Mouse (Mus musculus): Measurements from ENCODE around the gene Gimap1. TPM values are rescaled to one million over a fixed set of nuclear protein-coding genes. Genes with fewer than 3 reads are reported as not detected.

The Gimap1 gene
- polyA plus RNA-seq, 1 experiment from 2014 or later = 4.7 TPM

- Histone ChIP-seq H3K4me3 (ENCODE audit: low read depth, low read length) (no peak overlapping the region), H3K4me2 (no peak overlapping the region), H3K9ac (ENCODE audit: low read length) (no peak overlapping the region), H3K36me3 (ENCODE audit: control insufficient read depth, insufficient read depth, low read length) (no peaks in the 10 kb centered on the region), H3K4me1 (ENCODE audit: control insufficient read depth, insufficient read depth, low read length) (no peaks in the 10 kb centered on the region), H3K9me3 (ENCODE audit: control insufficient read depth, low read length) (no peaks in the 10 kb centered on the region), H3K27me3 (ENCODE audit: control insufficient read depth, insufficient read depth, low read length) (no peaks in the 10 kb centered on the region), H3K27ac (ENCODE audit: low read depth, low read length) (no peak overlapping the region)
- 90% methylated on average over 1 of the region's 1 CpGs for WGBS
- ATAC-seq (ENCODE audit: low FRiP score) (no peak), DNase-seq (ENCODE audit: low spot score, missing footprints) (no peak)
These were observed 45.6 kb downstream of the Gimap1 start for GRCm38 (mm10) chr6:48784406-48784805.

GRCm38 (mm10) chr6:48785189-48785588, 46.3 kb downstream of the Gimap1 start:
- H3K4me1 ChIP-seq (ENCODE audit: control insufficient read depth, insufficient read depth, low read length) = no peaks in the 10 kb centered on the region
- no peaks in the 10 kb centered on the region for H3K27me3 ChIP-seq (ENCODE audit: control insufficient read depth, insufficient read depth, low read length)
- WGBS = 75% methylated on average over 1 of the region's 1 CpGs
- DNase-seq (ENCODE audit: low spot score, missing footprints) (no peak), ATAC-seq (ENCODE audit: low FRiP score) (no peak)
- H3K4me2 ChIP-seq = no peak overlapping the region
- no peaks in the 10 kb centered on the region for H3K36me3 ChIP-seq (ENCODE audit: control insufficient read depth, insufficient read depth, low read length)
- H3K9ac ChIP-seq (ENCODE audit: low read length) = no peak overlapping the region
- H3K27ac ChIP-seq (ENCODE audit: low read depth, low read length) = no peak overlapping the region
- H3K4me3 ChIP-seq (ENCODE audit: low read depth, low read length) = no peak overlapping the region
- H3K9me3 ChIP-seq (ENCODE audit: control insufficient read depth, low read length) = no peaks in the 10 kb centered on the region

GRCm38 (mm10) chr6:48785601-48786000, 46.7 kb downstream of the Gimap1 start:
- ATAC-seq (ENCODE audit: low FRiP score) (no peak), DNase-seq (ENCODE audit: low spot score, missing footprints) (no peak)
- Histone ChIP-seq H3K4me1 (ENCODE audit: control insufficient read depth, insufficient read depth, low read length) (no peaks in the 10 kb centered on the region), H3K4me2 (no peak overlapping the region), H3K9me3 (ENCODE audit: control insufficient read depth, low read length) (no peaks in the 10 kb centered on the region), H3K36me3 (ENCODE audit: control insufficient read depth, insufficient read depth, low read length) (no peaks in the 10 kb centered on the region), H3K4me3 (ENCODE audit: low read depth, low read length) (no peak overlapping the region), H3K9ac (ENCODE audit: low read length) (no peak overlapping the region), H3K27ac (ENCODE audit: low read depth, low read length) (no peak overlapping the region), H3K27me3 (ENCODE audit: control insufficient read depth, insufficient read depth, low read length) (no peaks in the 10 kb centered on the region)
- WGBS = 81% methylated on average over 2 of the region's 2 CpGs

- Histone ChIP-seq H3K9ac (ENCODE audit: low read length) (no peak overlapping the region), H3K27ac (ENCODE audit: low read depth, low read length) (no peak overlapping the region)
- 87% methylated on average over 2 of the region's 2 CpGs for whole genome bisulfite sequencing
These were observed 49.0 kb downstream of the Gimap1 start for GRCm38 (mm10) chr6:48787867-48788266.

More at GRCm38 (mm10) chr6:48787867-48788266, 49.0 kb downstream of the Gimap1 start:
- Histone ChIP-seq H3K9me3 (ENCODE audit: control insufficient read depth, low read length) (no peaks in the 10 kb centered on the region), H3K36me3 (ENCODE audit: control insufficient read depth, insufficient read depth, low read length) (no peaks in the 10 kb centered on the region), H3K27me3 (ENCODE audit: control insufficient read depth, insufficient read depth, low read length) (no peaks in the 10 kb centered on the region), H3K4me3 (ENCODE audit: low read depth, low read length) (no peak overlapping the region), H3K4me2 (no peak overlapping the region), H3K4me1 (ENCODE audit: control insufficient read depth, insufficient read depth, low read length) (no peaks in the 10 kb centered on the region)
- DNase-seq (ENCODE audit: low spot score, missing footprints) (no peak), ATAC-seq (ENCODE audit: low FRiP score) (no peak)

Other genes starting within 250 kb of the Gimap1 start
- gene Atp6v0e2, start 201.4 kb upstream of the Gimap1 start, polyA plus RNA-seq (2014; fragmentation: Nextera tagmentation; extraction: Ambion mirVana) = 64.4 and 71.4 TPM in 2 replicates
- 15.5 and 15.9 TPM in 2 replicates for gene Lrrc61, start 184.3 kb upstream of the Gimap1 start, polyA plus RNA-seq (2014; fragmentation: Nextera tagmentation; extraction: Ambion mirVana)
- 1.4 and 1.6 TPM in 2 replicates for gene Rarres2, start 166.3 kb upstream of the Gimap1 start, polyA plus RNA-seq (2014; fragmentation: Nextera tagmentation; extraction: Ambion mirVana)
- gene Gm45021, start 149.4 kb upstream of the Gimap1 start, polyA plus RNA-seq (2014; fragmentation: Nextera tagmentation; extraction: Ambion mirVana) = not detected in 2 replicates
- 39.9 and 44.1 TPM in 2 replicates for gene Repin1, start 145.2 kb upstream of the Gimap1 start, polyA plus RNA-seq (2014; fragmentation: Nextera tagmentation; extraction: Ambion mirVana)
- not detected in 2 replicates for gene Gm44965, start 145.1 kb upstream of the Gimap1 start, polyA plus RNA-seq (2014; fragmentation: Nextera tagmentation; extraction: Ambion mirVana)
- gene Zfp775, start 137.0 kb upstream of the Gimap1 start, polyA plus RNA-seq (2014; fragmentation: Nextera tagmentation; extraction: Ambion mirVana) = 7.8 and 9.3 TPM in 2 replicates
- 0.52 and 0.82 TPM in 2 replicates for gene AI854703, start 112.3 kb upstream of the Gimap1 start, polyA plus RNA-seq (2014; fragmentation: Nextera tagmentation; extraction: Ambion mirVana)
- gene Gimap8, start 91.8 kb upstream of the Gimap1 start, polyA plus RNA-seq (2014; fragmentation: Nextera tagmentation; extraction: Ambion mirVana) = 0.18 and 0.25 TPM in 2 replicates
- 2.9 and 3.0 TPM in 2 replicates for gene Gimap9, start 62.9 kb upstream of the Gimap1 start, polyA plus RNA-seq (2014; fragmentation: Nextera tagmentation; extraction: Ambion mirVana)
- gene Gimap4, start 54.5 kb upstream of the Gimap1 start, polyA plus RNA-seq (2014; fragmentation: Nextera tagmentation; extraction: Ambion mirVana) = 4.8 and 5.6 TPM in 2 replicates
- gene Gimap6, start 30.8 kb upstream of the Gimap1 start, polyA plus RNA-seq (2014; fragmentation: Nextera tagmentation; extraction: Ambion mirVana) = 7.1 and 7.3 TPM in 2 replicates
- 0.75 and 1.3 TPM in 2 replicates for gene Gm28053, start 20.4 kb upstream of the Gimap1 start, polyA plus RNA-seq (2014; fragmentation: Nextera tagmentation; extraction: Ambion mirVana)
- gene Gimap7, start 20.4 kb upstream of the Gimap1 start, polyA plus RNA-seq (2014; fragmentation: Nextera tagmentation; extraction: Ambion mirVana) = not detected in 2 replicates
- 0.62 and 0.83 TPM in 2 replicates for gene Gimap5, start 7.1 kb downstream of the Gimap1 start, polyA plus RNA-seq (2014; fragmentation: Nextera tagmentation; extraction: Ambion mirVana)
- gene Gimap3, start 31.8 kb downstream of the Gimap1 start, polyA plus RNA-seq (2014; fragmentation: Nextera tagmentation; extraction: Ambion mirVana) = not detected in 2 replicates
- 18.9 and 19.6 TPM in 2 replicates for gene Tmem176a, start 101.9 kb downstream of the Gimap1 start, polyA plus RNA-seq (2014; fragmentation: Nextera tagmentation; extraction: Ambion mirVana)
- gene Tmem176b, start 102.4 kb downstream of the Gimap1 start, polyA plus RNA-seq (2014; fragmentation: Nextera tagmentation; extraction: Ambion mirVana) = 54.8 and 58.8 TPM in 2 replicates
- 0.10 TPM in 1 of 2 replicates, not detected in the other for gene Aoc1, start 133.8 kb downstream of the Gimap1 start, polyA plus RNA-seq (2014; fragmentation: Nextera tagmentation; extraction: Ambion mirVana)
- not detected in 2 replicates for gene 1600015I10Rik, start 190.8 kb downstream of the Gimap1 start, polyA plus RNA-seq (2014; fragmentation: Nextera tagmentation; extraction: Ambion mirVana)
- gene Doxl2, start 235.9 kb downstream of the Gimap1 start, polyA plus RNA-seq (2014; fragmentation: Nextera tagmentation; extraction: Ambion mirVana) = not detected in 2 replicates
- gene Svs1, start 247.8 kb downstream of the Gimap1 start, polyA plus RNA-seq (2014; fragmentation: Nextera tagmentation; extraction: Ambion mirVana) = not detected in 2 replicates

Data from midbrain, embryonic 11.5 days (tissue).